Mouse (Mus musculus) embryo, embryonic 9.5 days (tissue): Measurements from ENCODE around the gene Stambpl1.

Experiments used
- DNase-seq: peaks from one replicate; pipeline ENCODE4 v3.0.0-alpha.2; 2017; ENCODE audit errors: extremely low spot score

The Stambpl1 gene

DNA sequence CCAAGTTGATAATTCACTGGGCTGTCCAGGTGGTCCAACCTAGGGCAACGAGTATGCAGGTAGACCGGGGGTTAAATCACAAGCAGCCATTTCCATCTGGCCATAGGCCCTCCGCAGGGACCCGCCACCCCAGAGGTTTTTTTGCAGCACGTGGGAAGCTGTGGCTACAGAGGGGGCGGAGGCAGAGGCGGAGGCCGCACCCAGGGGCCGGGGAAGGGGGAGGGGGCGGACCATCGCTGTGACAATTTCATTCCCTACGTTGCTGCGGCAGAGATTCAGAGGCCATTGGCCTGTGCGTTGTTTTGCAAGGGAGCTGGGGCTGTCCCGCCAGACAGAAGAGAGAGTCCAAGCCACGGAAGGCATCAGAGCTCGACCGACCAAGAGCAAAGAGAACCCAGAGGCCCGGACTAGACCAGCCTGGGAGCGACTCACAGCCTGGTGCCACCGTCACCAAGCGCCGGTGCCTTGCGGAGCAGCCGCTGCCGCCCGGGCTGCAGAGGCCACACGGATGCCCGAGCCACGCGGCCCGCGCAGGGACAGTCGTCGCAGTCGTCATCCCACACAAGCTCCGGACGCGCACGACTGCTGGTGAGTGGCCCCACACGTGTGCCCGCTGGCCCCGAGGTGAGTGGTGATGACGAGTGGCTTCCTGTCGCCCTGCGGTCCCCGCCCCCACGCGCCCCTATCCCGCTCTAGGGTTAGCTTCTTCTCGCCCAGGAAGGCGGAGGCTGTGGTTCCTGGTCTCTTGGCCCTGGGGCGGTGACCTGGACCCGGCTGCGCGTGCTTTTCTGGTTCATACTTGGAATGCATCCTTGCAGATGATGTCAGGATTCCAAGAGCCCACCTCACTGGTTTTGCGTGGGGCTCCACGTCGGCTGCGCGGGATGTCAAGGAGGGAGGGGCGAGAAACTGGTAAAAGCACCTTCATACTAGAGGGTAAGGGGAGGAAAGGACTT, at the start of gene Stambpl1:
TSS of gene Stambpl1 (plus strand) at position 222 of the 956 bp plus-strand sequence.
- DNase-seq: peak; percentile 73

GRCm38 (mm10) chr19:34148421-34148820, 43.6 kb upstream of the Stambpl1 start:
- no peak for DNase-seq

GRCm38 (mm10) chr19:34151909-34152308, 40.1 kb upstream of the Stambpl1 start:
- no peak for DNase-seq

- no peak for DNase-seq
Measured at GRCm38 (mm10) chr19:34153263-34154144, 38.5 kb upstream of the Stambpl1 start.

DNA sequence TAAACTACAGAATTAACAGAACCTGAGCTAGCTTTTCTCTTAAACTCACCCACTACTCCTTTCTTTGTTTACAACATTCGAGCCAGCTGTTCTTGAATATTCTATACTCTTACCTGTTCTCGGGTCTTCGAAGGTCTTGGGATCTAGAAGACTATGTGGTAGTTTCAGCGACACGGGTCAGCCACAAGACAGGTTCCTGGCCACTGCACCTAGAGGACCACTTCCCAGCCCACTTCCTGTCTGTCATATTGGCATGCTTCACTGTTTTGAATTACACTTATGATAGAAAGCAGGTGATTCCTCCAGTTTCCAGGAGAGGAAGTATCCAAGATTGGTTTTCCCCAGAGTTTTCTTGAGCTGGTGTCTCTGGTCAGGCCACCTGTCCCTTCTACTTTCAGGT, 29.3 kb upstream of the Stambpl1 start:
- DNase-seq: no peak

DNA sequence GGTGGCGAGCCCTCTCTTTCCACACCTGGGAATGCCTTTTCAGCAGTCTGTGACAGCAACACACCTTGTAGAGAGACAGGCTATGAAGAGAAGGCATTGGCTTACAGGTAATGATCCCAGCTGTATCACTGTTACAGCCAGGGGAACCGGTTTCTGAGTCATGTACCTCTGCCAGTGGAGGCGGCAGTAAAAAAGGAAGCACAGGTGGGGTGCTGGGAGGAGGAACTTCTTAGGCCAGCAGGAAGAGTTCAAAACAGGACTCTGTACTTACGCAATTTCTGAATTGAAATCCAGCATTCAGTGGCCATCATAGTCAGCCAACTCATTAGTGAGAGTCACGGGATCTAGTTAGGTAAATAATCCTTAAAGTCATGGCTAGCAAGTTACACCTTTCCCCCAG, 26.1 kb upstream of the Stambpl1 start, which contains the start of gene Ankrd22:
TSS of gene Ankrd22 (minus strand) at position 163 of the 400 bp plus-strand sequence.
- no peak for DNase-seq

DNA sequence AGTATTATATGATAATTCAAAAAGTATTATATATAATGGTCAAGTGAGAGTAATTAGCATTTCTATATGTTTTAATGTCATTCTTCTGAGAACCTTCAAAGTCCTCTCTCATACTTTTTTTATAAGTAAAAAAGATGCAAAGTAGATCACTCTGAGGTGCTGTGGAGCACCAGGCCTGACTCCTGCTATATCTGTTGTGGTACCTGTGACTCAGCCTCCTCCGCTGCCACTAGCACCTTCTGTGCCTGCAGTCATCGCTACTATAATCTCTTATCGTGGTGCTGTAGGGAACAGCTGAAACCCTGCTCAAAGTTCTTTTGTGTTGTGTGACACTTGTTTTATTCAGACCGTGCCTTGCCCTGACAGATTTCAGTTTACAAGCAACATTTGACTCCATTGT, 25.6 kb upstream of the Stambpl1 start:
- no peak for DNase-seq

DNA sequence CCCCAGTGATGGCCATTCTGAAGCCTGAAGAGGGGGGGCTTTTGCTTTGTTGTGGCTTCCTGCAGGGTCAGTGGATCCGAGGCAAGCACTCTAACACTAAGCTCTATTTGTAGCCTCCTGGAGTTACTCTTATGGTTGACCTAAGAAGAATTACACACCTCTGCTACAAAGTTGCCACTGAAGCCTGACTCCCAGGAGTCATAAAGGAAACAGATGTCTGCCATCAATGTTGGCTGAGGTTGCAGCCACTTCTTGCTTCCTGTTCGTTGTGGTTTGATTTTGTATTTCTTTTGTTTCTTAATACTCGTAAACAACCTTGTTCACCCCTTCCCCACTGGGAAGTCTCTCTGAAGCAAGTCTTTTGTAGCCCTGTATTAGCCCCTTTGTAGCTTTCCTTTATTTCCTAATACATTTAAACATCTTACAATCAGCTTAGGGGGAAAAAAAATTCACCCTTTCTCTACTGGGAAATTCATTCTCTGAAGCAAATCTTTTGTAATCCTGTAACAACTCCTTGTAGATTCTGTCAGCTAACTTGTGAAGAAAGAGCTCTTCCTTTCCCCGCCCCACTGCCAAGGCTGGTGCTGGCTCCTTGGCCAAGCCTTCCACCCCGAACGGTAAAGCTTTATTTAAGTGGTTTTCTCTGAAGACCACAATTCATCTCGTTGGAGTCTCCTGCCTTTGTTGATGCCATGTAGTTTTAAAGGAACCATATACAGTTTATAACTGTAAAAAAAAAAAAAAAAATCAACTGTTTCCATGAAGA, 23.9 kb upstream of the Stambpl1 start:
- no peak for DNase-seq

- DNase-seq: no peak
Measured at GRCm38 (mm10) chr19:34169121-34169520, 22.9 kb upstream of the Stambpl1 start.

- DNase-seq: no peak
Measured at GRCm38 (mm10) chr19:34171167-34171566, 20.9 kb upstream of the Stambpl1 start.

DNA sequence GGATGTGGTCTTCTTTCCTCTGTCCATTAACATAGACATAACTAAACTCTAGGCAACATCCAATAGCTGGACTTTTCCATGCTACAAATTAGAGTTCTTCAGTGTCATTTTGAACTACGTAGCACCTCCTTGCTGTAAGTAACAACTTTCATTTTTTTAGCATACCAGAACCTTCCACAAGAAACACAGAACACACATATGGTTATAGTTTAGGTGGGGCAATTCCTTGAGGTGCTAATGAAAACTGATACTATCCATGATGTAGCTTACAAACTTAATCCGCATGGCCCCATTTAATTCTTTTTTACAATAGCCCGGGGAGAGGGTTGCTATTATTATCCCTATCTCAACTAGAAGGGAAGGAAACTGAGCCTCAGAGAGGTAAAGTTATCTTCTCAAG, 18.0 kb upstream of the Stambpl1 start:
- no peak for DNase-seq

DNA sequence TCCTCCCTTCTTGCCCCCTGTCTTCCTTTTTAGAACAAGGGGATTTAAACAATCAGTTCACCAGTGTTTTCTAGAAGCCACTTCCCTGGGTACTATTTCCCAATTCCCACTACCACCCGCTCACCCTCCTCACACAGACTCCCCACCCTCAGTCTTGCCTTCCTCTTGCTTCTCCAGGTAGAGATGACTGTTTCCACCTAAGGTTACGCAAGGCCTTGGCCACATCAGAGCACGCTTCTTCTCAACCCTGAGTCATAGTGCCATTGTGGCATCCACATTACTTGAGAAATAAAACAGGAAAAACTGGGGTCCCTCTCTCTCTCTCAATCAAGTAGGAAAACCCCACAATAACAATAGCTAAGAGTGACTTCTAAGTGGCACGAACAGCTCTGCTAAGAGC, 12.9 kb upstream of the Stambpl1 start:
- no peak for DNase-seq

GRCm38 (mm10) chr19:34180316-34180715, 11.7 kb upstream of the Stambpl1 start:
- DNase-seq: no peak

DNA sequence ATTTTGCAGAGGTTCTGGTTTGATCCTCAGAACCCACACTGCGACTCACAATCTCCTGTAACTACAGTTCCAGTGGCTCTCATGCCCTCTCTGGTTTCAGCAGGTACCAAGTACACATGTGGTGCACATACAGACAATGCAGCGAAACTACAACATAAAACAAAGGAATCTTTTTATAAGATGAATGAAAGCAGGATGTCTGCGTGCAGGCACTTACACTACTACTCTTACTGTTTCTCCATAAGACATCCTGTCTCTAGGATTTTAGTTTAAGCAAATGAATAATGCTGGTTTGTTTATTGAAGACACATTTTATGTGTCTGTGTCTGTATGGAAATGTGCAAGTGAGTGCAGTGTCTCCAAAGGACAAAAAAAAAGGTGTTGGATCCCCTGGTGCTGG, 10.8 kb upstream of the Stambpl1 start:
- no peak for DNase-seq

- DNase-seq: no peak
Measured at GRCm38 (mm10) chr19:34182490-34182889, 9.5 kb upstream of the Stambpl1 start.

- DNase-seq: no peak
Measured at GRCm38 (mm10) chr19:34186845-34187244, 5.2 kb upstream of the Stambpl1 start.

DNA sequence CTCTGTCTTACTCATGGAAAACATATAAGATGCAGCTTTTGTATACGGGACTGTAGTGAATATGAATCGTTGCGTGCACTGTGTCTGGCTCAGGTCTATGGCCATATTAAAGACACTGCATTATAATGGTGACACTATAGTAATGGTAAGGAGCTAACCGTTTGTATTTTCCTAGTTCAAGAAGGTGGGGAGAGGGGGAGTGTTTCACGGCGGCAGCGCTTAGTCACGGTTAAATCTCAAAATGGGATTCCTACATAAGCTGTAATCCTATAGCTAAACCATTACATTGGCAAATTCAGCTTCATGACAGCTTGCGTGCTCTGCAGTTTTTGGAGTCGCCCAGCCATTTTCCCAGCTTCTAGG, 403 bp upstream of the Stambpl1 start:
- DNase-seq: no peak

DNA sequence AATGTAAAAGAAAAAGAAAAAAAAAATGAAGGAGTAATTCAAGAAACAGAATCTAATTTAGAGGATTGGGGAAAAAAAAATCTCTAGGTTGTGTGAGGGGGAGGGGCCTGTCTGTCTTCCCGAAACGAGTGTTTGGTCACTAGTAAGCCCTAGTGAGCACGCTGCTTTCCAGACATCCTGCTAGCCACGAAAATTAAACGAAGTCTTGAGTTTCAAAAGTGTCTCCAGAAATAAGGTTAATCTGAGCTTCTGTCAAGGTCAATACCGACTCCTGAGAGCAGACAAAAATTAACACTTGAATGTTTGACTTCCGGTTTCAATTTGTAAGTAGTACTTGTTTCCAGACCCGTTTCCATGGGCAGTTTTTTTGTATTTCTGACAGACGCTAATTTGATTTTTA, 1.1 kb downstream of the Stambpl1 start:
- peak; percentile 28 for DNase-seq

GRCm38 (mm10) chr19:34193683-34194082, 1.7 kb downstream of the Stambpl1 start:
- no peak for DNase-seq

GRCm38 (mm10) chr19:34194132-34194745, 2.2 kb downstream of the Stambpl1 start:
- DNase-seq: no peak

- no peak for DNase-seq
Measured at GRCm38 (mm10) chr19:34195031-34195430, 3.0 kb downstream of the Stambpl1 start.
